Mouse (Mus musculus) stomach, embryonic 14.5 days (tissue): ENCODE measurements around the gene Dsel. TPM values are rescaled to one million over a fixed set of nuclear protein-coding genes. Genes with fewer than 3 reads are reported as not detected.

ENCODE experiments used
- ATAC-seq: fragments of 200-750 bp; cut with Nextera tagmentation; 2 replicates; pipeline ENCODE4 v1.8.0; 2017; ENCODE audit warnings: low read depth, moderate TSS enrichment; ENCODE audit not compliant: insufficient number of reproducible peaks, insufficient read depth, low FRiP score
- H3K27ac ChIP-seq: fragments of 300-500 bp; sonication (generic); 2 replicates; pipeline ENCODE4 v1.5.1; 2014; ENCODE audit warnings: mild to moderate bottlenecking, low read length, moderate library complexity, mixed read lengths
- H3K27me3 ChIP-seq: fragments of 300-500 bp; sonication (generic); 2 replicates; pipeline ENCODE4 v1.6.1; 2014; ENCODE audit warnings: low read length, control low read depth, mixed read lengths; ENCODE audit not compliant: control insufficient read depth, insufficient read depth
- H3K36me3 ChIP-seq: fragments of 300-500 bp; sonication (generic); 2 replicates; pipeline ENCODE4 v1.6.1; 2014; ENCODE audit warnings: mild to moderate bottlenecking, control low read depth, low read length, moderate library complexity, mixed read lengths; ENCODE audit not compliant: control insufficient read depth, insufficient read depth
- H3K4me1 ChIP-seq: fragments of 300-500 bp; sonication (generic); 2 replicates; pipeline ENCODE4 v1.6.1; 2014; ENCODE audit warnings: low read length, control low read depth, mixed read lengths; ENCODE audit not compliant: control insufficient read depth, insufficient read depth
- H3K4me2 ChIP-seq: fragments of 300-500 bp; sonication (generic); replicated peaks from 2 replicates; pipeline ENCODE4 v1.6.1; 2014; ENCODE audit warnings: low read depth, low read length, control low read depth
- H3K4me3 ChIP-seq: fragments of 300-500 bp; sonication (generic); 2 replicates; pipeline ENCODE4 v1.5.1; 2014; ENCODE audit warnings: low read depth, low read length, control low read depth
- H3K9ac ChIP-seq: fragments of 300-500 bp; sonication (generic); replicated peaks from 2 replicates; pipeline ENCODE4 v1.6.1; 2014; ENCODE audit warnings: low read depth, mild to moderate bottlenecking, control low read depth, low read length, moderate library complexity, mixed read lengths
- H3K9me3 ChIP-seq: fragments of 300-500 bp; sonication (generic); 2 replicates; pipeline ENCODE4 v1.6.1; 2016; ENCODE audit warnings: low read depth, low read length, control low read depth; ENCODE audit not compliant: control insufficient read depth
- WGBS: fragments of 180-500 bp; shearing (Covaris S2); extraction: QIAGEN DNeasy Blood & Tissue Kit; methylation state at CpG from one replicate; pipeline ENCODE4 v1.1.7; 2014; 5-methylcytosine and 5-hydroxymethylcytosine counted together
- polyA plus RNA-seq: library from polyadenylated mRNA; unstranded; fragments of >200 nt; fragmentation: Nextera tagmentation; extraction: Ambion mirVana; gene quantifications from 2 replicates; pipeline ENCODE4 v1.2.1, GENCODE M21; 2014

The Dsel gene
- 16.7 and 17.4 TPM in 2 replicates for polyA plus RNA-seq

DNA sequence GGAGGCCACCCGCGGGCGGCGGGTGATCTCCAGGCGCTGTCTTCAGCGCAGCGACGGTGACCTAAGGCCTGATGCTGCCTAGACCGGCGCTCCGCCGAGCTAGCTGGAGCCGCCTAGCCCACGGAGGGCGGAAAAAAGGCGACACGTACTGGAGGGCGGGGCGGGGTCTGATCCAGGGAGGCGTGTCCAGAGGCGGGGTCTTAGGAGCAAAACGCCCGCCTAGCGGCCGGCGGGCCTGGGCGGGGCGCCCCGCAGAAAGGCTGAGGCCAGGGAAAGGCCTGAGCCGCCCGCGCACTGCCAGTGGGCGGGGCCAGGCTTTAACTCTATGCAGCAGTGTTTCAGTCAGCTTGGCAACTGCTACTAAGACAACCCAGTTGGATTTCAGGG is at the start of gene Dsel:
Gene Dsel, minus strand, starts transcription at position 140 of the 387 bp plus-strand sequence.
- Histone ChIP-seq H3K27ac (peak within 1 kb of the TSS; percentile 93), H3K9ac (peak within 1 kb of the TSS; percentile 71), H3K4me2 (peak within 1 kb of the TSS; percentile 45), H3K4me1 (0 out of 2 replicates have a peak, but pooled peaks cover 2% of the 10 kb centered on the region), H3K27me3 (no peaks in the 10 kb centered on the region), H3K4me3 (peak within 1 kb of the TSS; percentile 84), H3K9me3 (no peaks in the 10 kb centered on the region), H3K36me3 (no peaks in the 10 kb centered on the region)
- 2% methylated on average over 33 of the region's 33 CpGs for WGBS
- ATAC-seq = peak; percentile 98

DNA sequence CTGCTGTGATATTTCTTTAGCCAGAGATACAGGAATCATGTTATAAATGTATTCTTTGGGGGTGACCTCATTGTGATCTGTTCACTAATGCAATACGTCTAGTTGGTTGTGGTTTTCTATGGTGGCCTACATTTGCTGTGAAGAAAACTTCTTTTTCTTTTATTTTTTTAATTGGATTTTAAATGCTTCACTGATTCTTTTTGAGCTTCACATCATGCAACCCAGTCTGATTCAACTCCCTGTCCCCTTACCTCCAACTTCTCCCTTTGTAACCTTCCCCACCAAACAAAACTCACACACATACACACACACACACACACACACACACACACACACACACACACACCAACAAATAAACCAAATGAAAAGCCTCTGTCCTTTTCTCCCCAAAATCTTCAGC is 46.7 kb upstream of the Dsel start:
- H3K4me3 ChIP-seq = no peak overlapping the region
- no peaks in the 10 kb centered on the region for H3K9me3 ChIP-seq
- no peak overlapping the region for H3K9ac ChIP-seq
- no peaks in the 10 kb centered on the region for H3K27me3 ChIP-seq
- no peaks in the 10 kb centered on the region for H3K36me3 ChIP-seq
- ATAC-seq = no peak
- no peak overlapping the region for H3K4me2 ChIP-seq
- no peak overlapping the region for H3K27ac ChIP-seq
- H3K4me1 ChIP-seq = no peaks in the 10 kb centered on the region
- 89% methylated on average over 1 of the region's 1 CpGs for WGBS

DNA sequence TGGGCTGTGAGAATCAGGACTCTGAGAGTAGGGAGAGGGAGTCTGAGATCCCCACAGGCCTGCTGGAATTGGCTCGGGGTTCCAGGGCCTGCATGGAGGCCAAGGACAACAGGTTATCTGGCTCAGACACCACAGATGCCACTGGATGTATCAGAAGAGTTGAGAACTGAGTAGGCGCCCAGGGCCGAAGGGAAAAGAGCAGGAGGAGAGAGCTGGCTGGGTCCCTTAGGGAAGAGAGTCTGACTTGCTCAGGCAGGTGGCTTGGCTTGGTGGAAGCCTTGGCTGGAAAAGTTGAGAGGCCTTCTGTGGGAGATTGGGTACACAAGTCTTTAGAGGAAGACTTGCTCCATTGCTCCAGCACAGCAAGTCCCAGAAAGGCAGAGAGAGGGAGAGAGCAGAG is 18.6 kb upstream of the Dsel start:
- H3K4me1 ChIP-seq = no peaks in the 10 kb centered on the region
- no peak overlapping the region for H3K4me3 ChIP-seq
- no peaks in the 10 kb centered on the region for H3K9me3 ChIP-seq
- H3K27ac ChIP-seq = no peak overlapping the region
- H3K27me3 ChIP-seq = no peaks in the 10 kb centered on the region
- no peak overlapping the region for H3K4me2 ChIP-seq
- ATAC-seq = no peak
- no peaks in the 10 kb centered on the region for H3K36me3 ChIP-seq
- 91% methylated on average over 3 of the region's 3 CpGs for WGBS
- H3K9ac ChIP-seq = no peak overlapping the region

DNA sequence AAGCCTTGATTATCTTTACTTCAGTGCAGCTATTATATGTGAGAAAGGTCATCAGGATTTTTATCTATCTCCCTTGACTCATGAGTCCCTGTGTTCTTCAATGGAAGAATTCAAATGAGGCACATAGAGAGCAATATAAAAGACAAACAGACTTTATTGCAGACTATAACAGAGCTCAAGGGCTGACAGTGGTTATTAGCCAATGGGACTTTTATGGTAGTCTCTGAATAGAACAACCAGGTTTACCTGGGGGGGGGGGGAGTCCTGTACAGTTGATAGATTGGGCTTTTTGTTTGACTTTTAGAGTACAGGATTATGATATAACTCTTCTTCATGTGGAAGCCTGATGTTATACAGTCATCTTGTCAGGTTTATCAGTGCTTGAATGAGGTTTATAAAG is 11.1 kb upstream of the Dsel start:
- no peaks in the 10 kb centered on the region for H3K36me3 ChIP-seq
- H3K27ac ChIP-seq = no peak overlapping the region
- H3K27me3 ChIP-seq = no peaks in the 10 kb centered on the region
- H3K4me2 ChIP-seq = no peak overlapping the region
- H3K4me3 ChIP-seq = no peak overlapping the region
- H3K9me3 ChIP-seq = no peaks in the 10 kb centered on the region
- no peaks in the 10 kb centered on the region for H3K4me1 ChIP-seq
- H3K9ac ChIP-seq = no peak overlapping the region
- no peak for ATAC-seq

DNA sequence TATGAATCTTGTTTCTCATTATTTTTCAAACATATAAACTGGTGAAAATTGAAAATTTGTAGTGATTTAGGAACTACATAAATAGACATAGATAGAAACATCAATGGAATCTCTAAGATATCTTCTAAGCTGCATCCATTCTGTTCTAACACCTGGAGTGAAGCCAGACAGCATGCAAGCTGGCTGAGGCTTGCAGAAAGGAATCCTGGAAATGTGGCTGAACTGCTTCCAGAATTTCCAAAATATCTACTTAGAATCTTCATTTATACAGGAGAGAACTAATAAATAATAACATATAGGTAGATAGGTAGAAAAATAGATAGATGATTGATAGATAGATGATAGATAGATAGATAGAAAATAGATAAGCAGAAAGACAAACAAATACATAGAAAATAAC is 8.5 kb upstream of the Dsel start:
- Histone ChIP-seq H3K36me3 (no peaks in the 10 kb centered on the region), H3K4me1 (no peaks in the 10 kb centered on the region), H3K4me3 (no peak overlapping the region), H3K27ac (no peak overlapping the region), H3K9ac (no peak overlapping the region), H3K27me3 (no peaks in the 10 kb centered on the region), H3K4me2 (no peak overlapping the region), H3K9me3 (no peaks in the 10 kb centered on the region)
- no peak for ATAC-seq

DNA sequence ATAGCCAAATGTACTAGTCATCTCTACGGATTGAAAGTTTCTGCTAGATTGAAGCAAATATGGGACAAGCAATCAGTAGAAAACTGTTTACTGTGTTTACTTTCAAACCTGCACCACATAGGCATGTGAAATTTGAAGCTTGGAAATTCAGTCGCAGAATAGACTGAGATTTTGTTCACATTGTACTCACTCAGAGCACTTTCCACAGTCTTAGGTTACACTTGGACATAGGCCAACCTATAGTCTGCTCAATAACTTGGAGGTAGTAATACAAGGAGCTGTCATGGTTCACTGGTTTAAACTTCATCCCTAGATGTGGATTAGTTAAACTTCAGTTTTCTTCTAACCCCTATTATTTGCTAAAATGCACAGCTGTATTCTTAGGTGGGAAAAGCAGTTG is 749 bp upstream of the Dsel start:
- no peaks in the 10 kb centered on the region for H3K36me3 ChIP-seq
- H3K4me3 ChIP-seq = no peak overlapping the region
- H3K9me3 ChIP-seq = no peaks in the 10 kb centered on the region
- 46% methylated on average over 2 of the region's 2 CpGs for WGBS
- peak overlapping the region; percentile 45; the same call in 1 of the 2 replicates for H3K4me2 ChIP-seq
- no peak overlapping the region for H3K27ac ChIP-seq
- no peak overlapping the region for H3K9ac ChIP-seq
- no peaks in the 10 kb centered on the region for H3K27me3 ChIP-seq
- H3K4me1 ChIP-seq = 0 out of 2 replicates have a peak, but pooled peaks cover 2% of the 10 kb centered on the region
- no peak for ATAC-seq

DNA sequence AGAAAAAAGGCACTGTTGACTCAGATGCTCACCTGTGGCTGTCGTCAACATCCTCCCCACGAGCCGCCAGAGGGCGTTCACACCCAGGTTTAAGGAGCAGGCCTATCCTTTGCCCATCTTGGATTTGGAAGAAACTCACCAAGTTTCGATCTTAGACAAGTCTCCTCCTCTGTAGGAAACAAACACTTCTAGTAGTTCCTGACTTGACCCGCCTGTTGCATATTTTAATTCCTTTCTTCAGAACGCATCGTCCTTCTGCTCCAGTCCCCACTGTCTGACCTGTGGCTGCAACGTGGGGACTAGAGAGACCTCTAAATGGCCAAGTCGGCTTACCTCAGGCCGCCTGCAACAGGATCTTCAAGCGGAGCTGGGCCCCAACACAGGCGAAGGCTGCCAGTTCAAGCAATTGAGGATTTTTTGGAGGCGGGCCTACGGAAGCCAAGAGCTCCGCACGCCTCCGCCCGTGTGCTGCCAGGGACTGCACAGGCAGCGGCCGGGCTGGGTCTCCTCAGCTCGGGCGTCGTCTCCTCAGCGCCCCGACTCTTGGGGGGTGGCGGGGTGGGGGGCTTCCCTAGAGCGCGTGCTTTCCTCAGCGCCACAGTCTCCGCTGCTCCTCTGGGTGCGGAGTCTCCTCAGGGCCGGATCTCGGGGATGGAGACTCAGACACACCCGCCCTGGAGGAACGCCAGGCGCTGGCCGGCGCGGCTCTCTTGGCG is 497 bp downstream of the Dsel start:
- Histone ChIP-seq H3K4me3 (peak overlapping the region; percentile 84), H3K27me3 (no peaks in the 10 kb centered on the region), H3K4me1 (0 out of 2 replicates have a peak, but pooled peaks cover 2% of the 10 kb centered on the region), H3K9ac (peak overlapping the region; percentile 71), H3K9me3 (no peaks in the 10 kb centered on the region), H3K4me2 (peak overlapping the region; percentile 45), H3K36me3 (no peaks in the 10 kb centered on the region), H3K27ac (peak overlapping the region; percentile 93)
- peak; percentile 82 for ATAC-seq
- under 1% methylated on average over 41 of the region's 41 CpGs for WGBS

DNA sequence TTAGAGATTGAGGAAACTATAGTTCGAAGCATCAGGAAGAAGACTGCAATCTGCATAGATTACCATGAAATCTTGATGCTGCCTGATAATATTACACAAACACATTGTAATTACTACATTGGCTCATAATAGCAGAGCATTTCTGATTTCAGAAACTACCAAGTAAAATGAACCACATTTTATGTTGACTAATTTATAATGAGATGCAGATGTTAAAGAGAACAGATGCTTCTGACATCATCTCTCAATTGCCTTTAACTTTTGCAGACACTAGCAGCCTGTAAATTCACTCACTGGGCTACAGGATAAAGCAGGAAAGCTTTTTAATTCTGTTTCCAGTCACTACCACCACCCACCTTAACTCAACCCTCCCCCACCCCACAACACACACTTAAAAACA is 6.9 kb downstream of the Dsel start:
- Histone ChIP-seq H3K4me3 (no peak overlapping the region), H3K27me3 (no peaks in the 10 kb centered on the region), H3K4me1 (no peaks in the 10 kb centered on the region), H3K4me2 (no peak overlapping the region), H3K27ac (no peak overlapping the region), H3K9me3 (no peaks in the 10 kb centered on the region), H3K36me3 (no peaks in the 10 kb centered on the region), H3K9ac (no peak overlapping the region)
- ATAC-seq = no peak
- WGBS = 78% methylated on average over 1 of the region's 1 CpGs

DNA sequence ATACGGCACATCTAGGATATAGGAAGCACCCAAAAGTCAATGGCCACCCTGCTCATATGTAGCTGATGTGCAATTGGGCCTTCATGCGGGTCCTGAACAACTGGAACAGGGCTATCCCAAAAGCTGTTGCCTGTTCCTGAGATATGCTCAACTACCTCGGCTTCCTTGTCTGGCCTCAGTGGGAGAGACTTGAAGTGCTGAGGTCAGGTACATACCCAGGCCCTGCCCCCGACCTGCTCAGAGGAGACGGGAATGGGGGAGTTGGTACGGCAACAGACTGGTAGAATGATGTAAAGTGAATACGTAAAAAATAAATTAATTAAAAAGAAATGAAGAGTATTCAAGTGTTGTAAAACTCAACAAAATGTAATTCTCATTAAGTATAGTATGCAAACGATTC is 12.3 kb downstream of the Dsel start:
- no peaks in the 10 kb centered on the region for H3K27me3 ChIP-seq
- H3K4me2 ChIP-seq = no peak overlapping the region
- H3K4me3 ChIP-seq = no peak overlapping the region
- no peaks in the 10 kb centered on the region for H3K4me1 ChIP-seq
- no peak for ATAC-seq
- WGBS = 84% methylated on average over 8 of the region's 8 CpGs
- H3K36me3 ChIP-seq = no peaks in the 10 kb centered on the region
- no peaks in the 10 kb centered on the region for H3K9me3 ChIP-seq
- no peak overlapping the region for H3K27ac ChIP-seq
- H3K9ac ChIP-seq = no peak overlapping the region
